Mouse (Mus musculus): ENCODE results near the gene Fam83d. TPM values are rescaled to one million over a fixed set of nuclear protein-coding genes. Genes with fewer than 3 reads are reported as not detected.

Gene Fam83d
- polyA plus RNA-seq (2015; fragmentation: Nextera tagmentation; extraction: Ambion mirVana) = 10.2 and 12.3 TPM in 2 replicates

DNA sequence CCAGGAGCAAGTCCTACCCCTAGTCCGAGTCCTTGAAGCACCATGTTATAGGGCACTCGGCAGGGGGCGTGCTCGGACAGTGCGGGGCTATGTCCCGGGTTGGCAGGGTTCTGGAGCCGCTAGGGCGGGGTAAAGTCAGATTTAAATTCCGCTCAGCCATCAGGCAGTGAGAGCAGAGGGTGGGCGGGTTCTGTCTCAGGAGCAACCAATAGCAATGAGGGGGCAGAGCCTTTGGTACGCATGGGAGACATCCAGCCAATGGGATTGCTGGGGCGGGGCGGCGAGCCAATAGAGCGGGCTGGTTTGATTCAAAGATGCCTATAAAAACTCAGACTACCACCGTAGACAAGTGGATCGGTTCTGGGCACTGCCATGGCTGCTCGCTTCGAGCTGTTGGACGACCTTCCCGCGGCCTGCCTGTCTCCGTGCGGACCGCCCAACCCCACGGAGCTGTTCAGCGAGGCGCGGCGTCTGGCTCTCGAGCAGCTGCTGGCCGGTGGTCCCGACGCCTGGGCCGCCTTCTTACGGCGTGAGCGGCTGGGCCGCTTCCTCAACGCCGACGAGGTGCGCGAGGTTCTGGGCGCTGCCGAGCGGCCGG, at the start of gene Fam83d:
Fam83d (plus strand) TSS at position 352 of the 598 bp plus-strand sequence.

DNA sequence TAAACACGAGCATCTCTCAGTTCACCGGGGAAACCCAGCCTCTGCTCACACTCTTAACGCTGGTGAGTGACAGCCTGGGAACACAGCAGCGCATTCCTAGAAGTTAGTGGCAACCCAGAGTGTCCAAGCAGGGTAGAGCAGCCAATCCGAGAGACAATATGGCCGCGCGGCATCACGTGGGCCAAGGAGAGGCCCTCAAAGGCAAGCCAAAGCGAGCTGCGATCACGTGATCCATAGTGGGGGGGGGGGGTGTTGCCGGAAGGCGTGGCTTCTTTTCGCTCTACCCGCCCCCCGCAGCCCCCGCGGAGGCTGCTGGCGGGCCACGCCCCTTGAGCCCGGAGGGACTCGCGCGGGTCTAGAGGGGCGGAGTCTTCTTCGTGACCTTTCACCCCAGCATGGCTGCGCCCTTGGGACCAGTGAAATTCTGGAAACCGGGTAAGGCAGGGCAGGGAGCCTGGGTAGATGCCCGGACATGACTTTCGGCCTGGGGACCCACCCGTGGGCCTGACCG, 26.7 kb downstream of the Fam83d start, which contains the start of gene Dhx35:
Dhx35 (plus strand) TSS at position 314 of the 511 bp plus-strand sequence.

Small RNA genes within 50 kb of the gene (microRNA-seq; reads per million reads assigned to microRNA genes)
- gene Gm26141 = 0 reads per million in 2 experiments

Other genes starting within 250 kb of the Fam83d start
- gene Slc32a1, start 157.3 kb upstream of the Fam83d start, polyA plus RNA-seq (2015; fragmentation: Nextera tagmentation; extraction: Ambion mirVana) = not detected in 2 replicates
- gene Actr5, start 143.2 kb upstream of the Fam83d start, polyA plus RNA-seq (2015; fragmentation: Nextera tagmentation; extraction: Ambion mirVana) = 2.8 and 5.2 TPM in 2 replicates
- gene Ppp1r16b, start 102.7 kb upstream of the Fam83d start, polyA plus RNA-seq (2015; fragmentation: Nextera tagmentation; extraction: Ambion mirVana) = 4.0 and 4.1 TPM in 2 replicates
- gene Dhx35, start 26.7 kb downstream of the Fam83d start, polyA plus RNA-seq (2015; fragmentation: Nextera tagmentation; extraction: Ambion mirVana) = 4.7 and 5.5 TPM in 2 replicates

All from skeletal muscle tissue, postnatal 0 days (tissue).